Mouse (Mus musculus) neutrophil, adult 5-6 weeks (primary cell): ENCODE results near the gene Gstp1. TPM values are rescaled to one million over a fixed set of nuclear protein-coding genes. Genes with fewer than 3 reads are reported as not detected.
A peak's percentile ranks its signal among the peaks of the same experiment; 100 is the strongest.
"Not testable (repeated sequence)": the region's sequence is repeated elsewhere in the genome, so short reads cannot be mapped to it uniquely, and the experiment has no call there.

Source experiments
- ATAC-seq: fragments of 151-379, 151-347 bp; 2 replicates; pipeline ENCODE4 v1.8.0; 2017; ENCODE audit warnings: mild to moderate bottlenecking, moderate TSS enrichment; ENCODE audit not compliant: insufficient number of reproducible peaks, poor library complexity, low FRiP score, severe bottlenecking; ENCODE audit errors: extremely low read depth
- total RNA-seq: library from RNA; stranded (forward); fragments of 200-1000 nt; gene quantifications from 2 replicates; pipeline ENCODE4 v1.2.3, GENCODE M21; 2017

Gene Gstp1
- total RNA-seq, 1 experiment from 2014 or later, result 53.2 TPM

GRCm38 (mm10) chr19:4045966-4046865, 8.4 kb upstream of the Gstp1 start, which contains the start of gene Gstp2:
TSS of gene Gstp2 (minus strand) at chr19:4046023.
- 0 out of 2 replicates have a peak, but pooled peaks have one; percentile 17 for ATAC-seq

- not testable (repeated sequence) for ATAC-seq
Measured at GRCm38 (mm10) chr19:4044109-4044508, 6.3 kb upstream of the Gstp1 start.

DNA sequence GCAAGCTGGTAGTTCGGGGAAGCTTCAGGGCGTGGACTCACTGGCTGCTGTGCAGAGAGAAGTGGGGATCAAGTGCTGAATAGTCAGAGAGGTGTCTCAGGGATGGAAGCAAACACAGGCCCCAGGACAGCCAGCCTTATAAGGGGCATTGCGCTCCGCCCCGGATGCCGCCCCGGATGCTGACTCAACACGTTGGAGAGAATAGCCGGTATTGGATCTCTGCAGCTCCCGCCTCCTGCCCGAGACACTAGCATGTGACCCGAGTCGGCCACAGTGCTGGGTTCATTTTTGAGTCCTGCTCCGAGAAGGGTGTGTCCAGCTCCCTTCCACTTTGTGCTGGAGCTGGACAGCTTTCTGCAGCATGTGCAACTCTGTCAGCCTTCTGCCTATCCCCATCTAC, 4.3 kb upstream of the Gstp1 start:
- no peak for ATAC-seq

- ATAC-seq, result not testable (repeated sequence)
Measured at GRCm38 (mm10) chr19:4041500-4041899, 3.7 kb upstream of the Gstp1 start.

- not testable (repeated sequence) for ATAC-seq
Measured at GRCm38 (mm10) chr19:4040941-4041340, 3.2 kb upstream of the Gstp1 start.

- ATAC-seq, result not testable (repeated sequence)
Measured at GRCm38 (mm10) chr19:4037154-4037787, 514 bp downstream of the Gstp1 start.

DNA sequence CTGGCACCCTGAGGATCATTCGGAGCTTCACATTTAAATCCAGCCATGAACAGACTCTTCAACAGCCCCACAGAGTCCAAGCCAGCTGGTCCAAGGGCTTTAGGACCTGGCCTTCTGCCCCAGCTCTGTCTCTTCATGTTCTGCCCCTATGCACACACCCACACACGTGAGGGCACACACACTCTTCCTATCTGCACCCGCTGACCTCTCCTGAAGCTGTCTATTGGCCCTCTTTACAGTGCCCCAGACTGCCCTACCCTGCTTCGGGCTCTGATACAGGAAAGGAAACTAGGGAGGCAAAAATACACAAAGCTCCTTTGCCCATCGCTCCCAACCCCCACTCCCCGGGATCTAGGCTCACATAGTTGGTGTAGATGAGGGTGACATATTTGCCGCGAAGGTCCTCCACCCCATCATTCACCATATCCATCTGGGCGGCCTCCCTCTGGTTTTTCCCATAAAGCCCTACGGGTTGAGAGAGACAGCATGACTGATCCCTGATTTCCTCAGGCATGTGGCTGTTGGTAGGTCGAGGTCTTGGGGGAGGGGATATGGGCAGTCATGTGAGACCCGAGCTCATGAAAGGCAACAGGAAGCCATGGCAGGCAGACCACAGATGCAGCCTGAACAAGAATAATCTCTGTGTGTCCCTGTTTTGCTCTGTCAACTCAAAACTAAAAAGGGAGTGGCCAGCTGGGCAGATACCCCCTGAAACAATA, 1.3 kb downstream of the Gstp1 start:
- ATAC-seq, result no peak

- ATAC-seq, result no peak
Measured at GRCm38 (mm10) chr19:4033742-4034141, 4.0 kb downstream of the Gstp1 start.

DNA sequence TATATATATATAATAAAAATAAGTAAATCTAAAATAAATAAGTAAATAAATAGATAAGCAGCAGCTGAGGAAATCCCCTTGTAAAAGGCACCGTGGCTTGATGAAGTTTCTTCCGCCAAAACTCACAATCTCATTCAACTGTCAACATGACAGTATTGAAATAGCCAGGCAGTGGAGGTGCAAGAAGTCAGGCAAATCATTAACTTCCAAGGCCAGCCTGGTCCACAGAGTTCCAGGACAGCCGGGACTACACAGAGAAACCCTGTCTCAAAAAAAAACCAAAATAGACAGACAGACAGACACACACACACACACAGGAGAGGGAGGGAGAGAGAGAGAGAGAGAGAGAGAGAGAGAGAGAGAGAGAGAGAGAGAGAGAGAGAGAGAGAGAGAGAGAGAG, 4.5 kb downstream of the Gstp1 start:
- ATAC-seq, result no peak

- no peak for ATAC-seq
Measured at GRCm38 (mm10) chr19:4032668-4033067, 5.1 kb downstream of the Gstp1 start.

DNA sequence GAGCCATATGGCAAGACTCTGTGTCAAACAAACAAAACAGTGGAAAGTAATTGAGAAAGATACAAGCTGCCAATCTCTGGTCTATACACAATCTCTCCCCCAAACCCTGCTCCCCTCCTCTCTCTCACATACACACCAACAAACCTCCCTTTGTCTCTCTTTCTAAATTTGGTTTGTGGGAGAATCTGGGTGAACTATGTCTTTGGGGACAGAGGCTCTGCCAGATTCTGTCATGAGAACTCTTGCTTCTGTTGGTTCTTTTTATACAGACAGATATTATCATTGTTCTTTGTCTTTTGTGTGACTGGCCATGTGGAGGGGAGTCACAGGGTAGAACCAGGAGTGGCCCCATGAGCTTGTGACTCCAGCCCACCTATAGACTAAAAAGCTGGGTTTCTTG, 10.2 kb downstream of the Gstp1 start:
- no peak for ATAC-seq

DNA sequence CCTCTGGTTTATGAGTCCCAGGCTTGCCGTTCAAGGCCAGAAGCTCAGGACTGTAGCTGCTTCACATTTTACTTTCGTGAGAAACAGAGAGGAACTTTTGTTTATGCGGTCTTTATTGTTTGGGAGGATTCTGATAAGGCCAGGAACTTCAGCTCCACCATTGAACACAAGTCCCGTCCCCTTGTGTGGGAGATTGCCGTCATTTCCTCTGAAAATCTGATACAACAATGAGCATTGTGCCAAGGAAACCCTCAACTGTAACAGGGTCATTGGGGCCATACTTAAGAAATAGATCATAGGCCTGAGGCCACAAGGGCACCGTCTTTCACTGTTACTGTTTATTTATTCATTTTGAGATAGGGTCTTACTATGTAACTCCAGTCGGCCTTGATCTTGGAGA, 14.6 kb downstream of the Gstp1 start:
- ATAC-seq, result no peak

- peak; percentile 88 for ATAC-seq
Measured at GRCm38 (mm10) chr19:4018743-4019583, 18.8 kb downstream of the Gstp1 start.

- no peak for ATAC-seq
Measured at GRCm38 (mm10) chr19:4017921-4018587, 19.7 kb downstream of the Gstp1 start.

DNA sequence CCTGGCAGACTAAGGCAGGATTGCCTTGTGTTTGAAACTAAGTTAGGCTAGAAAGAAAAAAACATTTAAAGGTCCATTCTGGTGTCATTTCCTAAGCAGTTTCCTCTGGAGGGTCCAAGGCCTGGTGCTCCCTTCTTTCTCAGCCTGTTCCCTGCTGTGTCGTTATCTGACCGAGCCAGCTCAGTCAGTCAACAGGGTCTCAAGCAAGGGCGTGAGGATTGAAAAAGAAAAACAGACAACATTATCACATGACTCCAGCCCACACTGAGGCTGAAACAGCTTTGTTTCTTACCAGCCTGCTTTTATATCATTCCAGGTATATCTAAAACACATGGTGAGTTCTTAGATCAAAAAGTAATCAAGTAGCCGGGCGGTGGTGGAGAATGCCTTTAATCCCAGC, 22.1 kb downstream of the Gstp1 start:
- no peak for ATAC-seq

DNA sequence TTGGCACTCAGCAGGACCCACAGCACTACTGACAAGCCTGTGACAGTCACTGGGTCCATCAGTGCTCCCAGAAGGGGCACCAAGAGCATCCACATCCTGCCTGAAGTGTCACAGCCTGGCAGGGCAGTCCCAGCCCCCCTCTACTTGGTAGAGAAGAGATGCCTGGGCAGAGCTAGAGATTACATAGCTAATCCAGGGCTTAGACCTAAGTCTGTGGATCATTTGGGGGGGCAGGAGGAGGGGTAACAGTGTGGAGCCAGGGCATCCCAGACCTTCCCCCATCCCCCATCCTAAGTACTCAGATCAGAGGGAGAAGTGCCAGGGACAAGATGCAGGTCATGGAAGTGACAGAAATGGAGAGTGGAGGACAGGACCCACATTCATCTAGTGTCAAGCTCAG, 23.0 kb downstream of the Gstp1 start:
- no peak for ATAC-seq

GRCm38 (mm10) chr19:4013066-4013465, 24.7 kb downstream of the Gstp1 start:
- ATAC-seq, result no peak

DNA sequence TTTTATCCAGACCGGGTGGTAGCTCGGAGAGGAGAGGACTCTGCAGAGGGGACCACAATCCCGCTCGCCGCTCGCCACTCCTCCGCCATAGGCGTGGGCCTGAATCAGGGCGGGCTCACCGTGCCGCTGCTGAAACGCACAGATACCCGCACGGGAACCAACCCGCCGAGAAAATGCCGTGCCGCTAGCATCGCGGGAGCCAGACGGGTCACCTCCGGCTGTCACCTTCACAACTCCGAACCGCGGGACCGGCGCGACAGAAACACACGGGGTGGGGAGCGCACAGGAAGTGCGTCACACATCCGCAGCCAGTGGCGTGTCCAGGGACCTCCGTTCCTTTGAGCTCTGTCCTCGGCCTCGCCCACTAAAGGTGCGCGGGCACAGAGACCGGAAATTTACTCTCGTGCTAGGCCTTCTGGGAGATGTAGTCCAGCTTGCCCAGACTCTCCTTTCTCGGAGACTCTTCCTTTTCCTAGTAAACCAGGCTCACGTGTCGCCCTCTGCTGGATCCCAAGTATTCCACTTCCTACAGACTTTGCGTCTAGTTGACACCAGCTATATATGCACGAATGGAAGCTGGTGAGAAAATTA, 25.3 kb downstream of the Gstp1 start, which contains the start of gene Ndufv1:
Gene Ndufv1 (minus strand): TSS at position 375 of the 591 bp plus-strand sequence.
- ATAC-seq, result peak; percentile 98
